Mouse (Mus musculus) liver, embryonic 14.5 days (tissue): Measurements from ENCODE around the gene Celf2.

Experiments
- CTCF ChIP-seq: IDR thresholded peaks from 2 replicates; pipeline ENCODE4 v1.5.1; 2016; ENCODE audit warnings: antibody characterized with exemption, low read depth, control low read depth
- EP300 ChIP-seq: IDR thresholded peaks from 2 replicates; pipeline ENCODE4 v1.6.1; 2016; ENCODE audit warnings: antibody characterized with exemption, low read depth

DNA sequence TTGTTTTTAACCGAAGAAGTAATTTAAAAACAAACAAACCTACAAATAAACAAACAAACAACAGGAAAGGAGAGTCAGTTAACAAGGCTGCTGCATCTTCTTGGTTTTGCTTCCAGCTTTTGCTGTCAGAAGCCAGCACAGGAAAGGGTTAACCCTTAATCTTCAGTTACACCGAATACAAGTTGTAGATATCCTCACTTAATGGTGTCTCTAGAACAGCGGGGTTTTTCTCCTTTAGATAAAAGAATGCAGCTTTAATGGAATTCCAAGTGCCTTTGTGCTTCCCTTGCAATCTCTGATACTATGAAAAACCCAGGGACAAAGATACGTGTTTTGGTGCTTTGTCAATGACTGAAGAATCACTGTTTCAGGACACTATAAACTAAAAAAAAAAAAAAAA is 420.8 kb downstream of the Celf2 start:
- TF ChIP-seq CTCF (no peak), EP300 (no peak)
